Mouse (Mus musculus) E14TG2a.4 (cell line): ENCODE measurements around the gene Gm21987.

Source experiments
- CTCF ChIP-seq: conservative IDR thresholded peaks from 2 replicates; pipeline ENCODE4 v1.5.1; 2014; ENCODE audit warnings: low read length
- NANOG ChIP-seq: IDR thresholded peaks from 2 replicates; pipeline ENCODE4 v1.6.1; 2014; ENCODE audit warnings: borderline replicate concordance, low read length, mixed read lengths

DNA sequence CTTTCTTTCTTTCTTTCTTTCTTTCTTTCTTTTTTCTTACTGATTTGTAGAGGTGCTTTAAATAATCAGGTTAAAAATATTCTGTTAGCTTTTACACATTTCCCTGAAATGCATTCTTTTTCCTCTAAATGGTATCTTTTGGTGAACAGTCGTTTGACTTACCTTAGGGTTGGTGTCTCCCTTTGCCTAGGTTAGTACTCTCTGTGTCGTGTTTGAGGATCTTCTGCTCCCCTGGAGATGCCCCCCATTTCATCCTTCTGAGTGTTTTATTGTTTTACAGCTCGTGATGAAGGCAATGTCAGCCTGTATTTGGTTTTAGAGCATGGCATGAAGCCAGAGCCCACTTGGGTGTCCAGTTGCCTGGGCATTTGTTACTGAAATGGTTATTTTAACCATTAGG is 32.7 kb downstream of the Gm21987 start:
- TF ChIP-seq CTCF (no peak), NANOG (no peak)
